Mouse (Mus musculus): ENCODE measurements around the gene Rfx3.

- TF ChIP-seq POLR2A (IDR thresholded peaks at IDR 0.05; ENCODE audit: control insufficient read depth, low read depth, low read length) = no peak
- TF ChIP-seq CTCF (IDR thresholded peaks at IDR 0.05; ENCODE audit: control insufficient read depth, insufficient read depth, insufficient replicate concordance, low read depth, low read length) = no peak
These were observed 230.9 kb downstream of the Rfx3 start for GRCm38 (mm10) chr19:27780030-27780429.
